Mouse (Mus musculus) liver, adult 2 months (tissue): ENCODE data around the gene Ranbp9. TPM values are rescaled to one million over a fixed set of nuclear protein-coding genes. Genes with fewer than 3 reads are reported as not detected.

Experiments used
- DNase-seq: peaks from one replicate; pipeline ENCODE4 v3.0.0-alpha.2; 2011; ENCODE audit warnings: low read depth, low spot score; ENCODE audit errors: extremely low read depth
- H3K27ac ChIP-seq: fragments of 200-500 bp; replicated peaks from 2 replicates; pipeline ENCODE4 v1.5.1; 2012; ENCODE audit warnings: low read depth, mild to moderate bottlenecking, control low read depth, inconsistent platforms, low read length; ENCODE audit not compliant: insufficient read depth
- H3K27me3 ChIP-seq: fragments of 200-500 bp; 2 replicates; pipeline ENCODE4 v1.6.1; 2012; ENCODE audit warnings: mild to moderate bottlenecking, moderate library complexity, low read length, inconsistent platforms; ENCODE audit not compliant: control insufficient read depth, insufficient read depth
- H3K36me3 ChIP-seq: fragments of 200-500 bp; 2 replicates; pipeline ENCODE4 v1.6.1; 2012; ENCODE audit warnings: low read length, inconsistent platforms; ENCODE audit not compliant: control insufficient read depth, insufficient read depth
- H3K4me1 ChIP-seq: fragments of 200-500 bp; 2 replicates; pipeline ENCODE4 v1.6.1; 2011; ENCODE audit warnings: low read length; ENCODE audit not compliant: control insufficient read depth, insufficient read depth
- H3K4me3 ChIP-seq: fragments of 200-500 bp; 2 replicates; pipeline ENCODE4 v1.5.1; 2011; ENCODE audit warnings: low read depth, mild to moderate bottlenecking, control low read depth, low read length, moderate library complexity; ENCODE audit not compliant: insufficient read depth
- H3K79me2 ChIP-seq: fragments of 200-500 bp; 2 replicates; pipeline ENCODE4 v1.6.1; 2012; ENCODE audit warnings: inconsistent platforms, mild to moderate bottlenecking, low read length, moderate library complexity; ENCODE audit not compliant: control insufficient read depth, insufficient read depth
- H3K9ac ChIP-seq: fragments of 200-500 bp; 2 replicates; pipeline ENCODE4 v1.6.1; 2012; ENCODE audit warnings: low read depth, mild to moderate bottlenecking, control low read depth, inconsistent platforms, low read length
- CTCF ChIP-seq: fragments of 200-500 bp; IDR thresholded peaks from 2 replicates; pipeline ENCODE4 v1.5.1; 2011; ENCODE audit warnings: low read depth, low read length, control low read depth
- POLR2A ChIP-seq: fragments of 200-500 bp; IDR thresholded peaks from 2 replicates; pipeline ENCODE4 v1.6.1; 2011; ENCODE audit warnings: low read length, control low read depth; ENCODE audit not compliant: insufficient read depth; ENCODE audit errors: extremely low read depth
- WGBS: fragments of 180-500 bp; shearing (Covaris S2); methylation state at CpG from one replicate; pipeline ENCODE4 v1.1.7; 2018; 5-methylcytosine and 5-hydroxymethylcytosine counted together
- polyA plus RNA-seq: library from polyadenylated mRNA; depleted of rRNA; stranded (reverse); fragments of >200 nt; gene quantifications from 2 replicates; pipeline ENCODE4 v1.2.3, GENCODE M21; 2012
- total RNA-seq: library from RNA; depleted of rRNA; stranded (reverse); fragments of >200 nt; gene quantifications from 2 replicates; pipeline ENCODE4 v1.2.3, GENCODE M21; 2014

Gene Ranbp9
- total and polyA plus RNA-seq, 2 experiments = 17.8 to 27.8 TPM

DNA sequence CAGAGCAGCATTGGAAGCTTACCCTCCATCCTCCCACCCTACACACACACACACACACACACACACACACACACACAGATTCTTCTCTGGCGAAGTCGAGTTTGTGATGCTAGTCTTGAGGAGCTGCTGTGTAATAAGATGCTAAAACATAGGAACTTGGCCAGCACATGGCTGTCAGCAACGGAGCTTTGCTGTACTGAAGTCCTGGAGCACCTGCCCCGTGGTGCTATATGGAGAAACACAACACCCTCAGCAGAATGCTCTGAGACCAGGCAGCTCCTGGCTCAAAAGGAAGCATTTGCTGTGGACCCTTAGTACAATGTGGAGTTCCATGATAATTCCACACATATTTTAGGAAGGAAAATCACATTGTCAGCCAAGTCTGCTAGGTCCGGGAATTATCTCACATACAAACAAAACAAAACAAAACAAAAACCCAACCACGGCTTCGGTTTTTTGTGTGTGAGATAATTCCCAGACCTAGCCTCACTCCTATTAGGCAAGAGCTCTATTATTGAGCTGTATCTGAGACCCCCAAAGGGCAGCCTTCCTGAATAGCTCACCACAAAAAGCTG is 42.9 kb upstream of the Ranbp9 start:
- H3K4me3 ChIP-seq = no peak overlapping the region
- peak overlapping the region; percentile 33; the same call in 1 of the 2 replicates for H3K9ac ChIP-seq
- H3K36me3 ChIP-seq = no peaks in the 10 kb centered on the region
- H3K27me3 ChIP-seq = no peaks in the 10 kb centered on the region
- H3K27ac ChIP-seq = peak overlapping the region; percentile 50
- H3K79me2 ChIP-seq = no peaks in the 10 kb centered on the region
- no peak for DNase-seq
- H3K4me1 ChIP-seq = peaks cover 16% of the 10 kb centered on the region
- 43% methylated on average over 7 of the region's 7 CpGs for WGBS
- TF ChIP-seq CTCF = no peak
- TF ChIP-seq POLR2A = no peak

DNA sequence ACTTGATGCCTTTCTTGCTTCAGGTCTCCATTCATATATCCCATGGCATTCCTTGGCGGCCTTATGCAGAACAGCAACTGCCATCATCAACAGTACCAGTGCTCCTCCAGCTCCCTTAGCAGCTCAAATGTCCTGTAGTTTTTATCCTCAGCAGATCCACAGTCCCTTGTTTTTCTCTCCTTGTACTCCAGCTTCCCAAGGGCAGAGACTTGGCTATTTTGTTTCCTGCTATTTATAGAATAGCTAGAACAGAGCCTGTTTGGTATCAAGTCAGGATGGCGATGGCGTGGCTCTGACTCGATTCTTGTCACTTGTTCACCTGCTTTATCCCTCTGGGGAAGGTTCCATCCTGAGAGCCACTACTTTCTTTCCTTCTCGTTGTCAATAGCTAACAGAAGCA is 40.9 kb upstream of the Ranbp9 start:
- H3K36me3 ChIP-seq = no peaks in the 10 kb centered on the region
- WGBS = 88% methylated on average over 5 of the region's 5 CpGs
- H3K4me3 ChIP-seq = no peak overlapping the region
- H3K27ac ChIP-seq = no peak overlapping the region
- H3K4me1 ChIP-seq = peaks cover 16% of the 10 kb centered on the region
- H3K27me3 ChIP-seq = no peaks in the 10 kb centered on the region
- no peak for TF ChIP-seq POLR2A
- no peak for TF ChIP-seq CTCF
- no peak for DNase-seq
- H3K79me2 ChIP-seq = no peaks in the 10 kb centered on the region
- no peak overlapping the region for H3K9ac ChIP-seq

DNA sequence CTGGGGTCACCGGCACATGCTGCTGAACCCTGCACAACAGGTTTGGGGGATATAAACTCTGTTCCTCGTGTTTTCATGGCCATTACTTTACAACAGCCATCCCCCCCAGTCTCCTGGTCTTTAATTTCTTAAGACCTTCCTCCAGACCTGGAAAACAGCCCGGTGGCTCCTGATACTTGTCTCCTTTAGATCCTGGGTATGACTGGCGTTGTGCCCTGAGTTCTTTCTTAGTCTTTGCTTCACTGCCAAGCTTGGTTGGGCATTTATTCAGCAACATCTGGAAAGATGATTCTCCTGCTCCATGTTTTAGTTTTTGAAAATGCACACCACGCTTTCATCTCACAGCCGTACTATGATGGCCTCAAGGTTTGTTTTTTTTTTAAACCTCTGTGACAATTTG is 38.2 kb upstream of the Ranbp9 start:
- Histone ChIP-seq H3K27me3 (no peaks in the 10 kb centered on the region), H3K4me3 (no peak overlapping the region), H3K79me2 (no peaks in the 10 kb centered on the region), H3K9ac (no peak overlapping the region), H3K27ac (no peak overlapping the region), H3K36me3 (no peaks in the 10 kb centered on the region), H3K4me1 (peaks cover under 1% of the 10 kb centered on the region; the same call in 1 of the 2 replicates)
- no peak for DNase-seq
- WGBS = 85% methylated on average over 6 of the region's 6 CpGs
- TF ChIP-seq CTCF (no peak), POLR2A (no peak)

DNA sequence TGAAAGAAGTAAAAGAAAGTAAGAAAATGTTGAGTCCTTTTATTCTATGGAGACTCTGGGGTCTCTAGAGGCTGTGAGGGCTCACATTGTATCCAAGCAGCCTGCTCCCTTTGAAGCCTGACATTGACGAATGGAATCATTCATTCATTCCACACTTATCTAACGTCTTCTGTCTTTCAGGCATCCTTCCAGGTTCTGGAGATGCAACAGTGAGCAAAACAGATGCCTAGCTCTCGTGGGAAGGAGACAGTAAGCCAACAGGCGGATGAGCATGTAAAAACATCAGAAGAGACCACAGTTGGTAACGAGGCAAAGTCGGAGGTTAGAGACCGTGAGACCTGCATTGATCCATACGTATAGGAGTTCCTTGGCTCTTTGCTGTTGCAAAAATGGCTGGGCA is 36.3 kb upstream of the Ranbp9 start:
- Histone ChIP-seq H3K27me3 (no peaks in the 10 kb centered on the region), H3K27ac (no peak overlapping the region), H3K36me3 (no peaks in the 10 kb centered on the region), H3K4me1 (peaks cover 2% of the 10 kb centered on the region; the same call in 1 of the 2 replicates), H3K9ac (no peak overlapping the region), H3K4me3 (no peak overlapping the region), H3K79me2 (no peaks in the 10 kb centered on the region)
- WGBS = 76% methylated on average over 8 of the region's 8 CpGs
- no peak for DNase-seq
- no peak for TF ChIP-seq CTCF
- TF ChIP-seq POLR2A = no peak

DNA sequence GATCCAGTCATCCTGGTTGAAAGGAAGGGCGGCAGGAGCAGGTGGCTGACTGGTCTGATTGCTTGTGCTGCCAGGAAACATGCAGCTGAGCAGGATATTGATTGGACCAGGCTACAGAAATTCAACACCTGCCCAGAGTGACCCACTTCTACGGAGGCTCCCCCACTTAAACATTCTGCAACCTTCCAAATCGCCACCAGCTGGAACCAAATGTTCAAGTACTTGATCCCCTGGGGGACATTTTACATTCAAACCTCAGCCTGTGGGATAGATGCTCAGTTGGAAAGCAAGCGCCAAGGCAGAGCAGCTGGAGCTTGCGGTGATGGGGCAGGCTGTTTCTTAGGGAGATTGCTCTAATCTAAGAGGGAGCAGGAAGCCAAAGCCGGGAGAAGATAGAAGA is 35.8 kb upstream of the Ranbp9 start:
- H3K36me3 ChIP-seq = no peaks in the 10 kb centered on the region
- no peaks in the 10 kb centered on the region for H3K79me2 ChIP-seq
- DNase-seq = no peak
- H3K27me3 ChIP-seq = no peaks in the 10 kb centered on the region
- H3K4me3 ChIP-seq = no peak overlapping the region
- H3K9ac ChIP-seq = no peak overlapping the region
- TF ChIP-seq POLR2A = no peak
- no peak for TF ChIP-seq CTCF
- peaks cover 2% of the 10 kb centered on the region; the same call in 1 of the 2 replicates for H3K4me1 ChIP-seq
- WGBS = 72% methylated on average over 6 of the region's 6 CpGs
- H3K27ac ChIP-seq = no peak overlapping the region

DNA sequence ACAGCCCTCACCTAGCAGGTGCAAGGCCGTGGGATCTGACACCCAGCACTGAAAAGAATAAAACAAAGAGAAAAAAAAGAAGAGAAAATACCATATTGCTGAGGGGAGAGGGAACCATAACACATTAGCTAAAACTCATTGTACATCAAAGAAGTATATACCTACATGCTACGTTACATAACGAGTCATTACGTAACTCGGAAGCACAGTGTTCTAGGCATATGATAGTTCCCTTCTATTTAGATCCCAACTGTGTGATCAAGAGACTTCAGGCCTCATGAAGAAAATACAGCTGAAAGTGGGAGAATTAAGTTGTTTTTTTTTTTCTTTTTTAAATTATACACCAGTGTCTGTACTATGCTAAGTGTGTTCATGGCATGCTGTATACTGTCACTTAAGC is 35.0 kb upstream of the Ranbp9 start:
- H3K27ac ChIP-seq = no peak overlapping the region
- TF ChIP-seq POLR2A (no peak), CTCF (no peak)
- no peak overlapping the region for H3K9ac ChIP-seq
- H3K79me2 ChIP-seq = no peaks in the 10 kb centered on the region
- WGBS = 95% methylated on average over 5 of the region's 5 CpGs
- no peak overlapping the region for H3K4me3 ChIP-seq
- no peaks in the 10 kb centered on the region for H3K36me3 ChIP-seq
- H3K4me1 ChIP-seq = peaks cover 2% of the 10 kb centered on the region; the same call in 1 of the 2 replicates
- H3K27me3 ChIP-seq = no peaks in the 10 kb centered on the region
- no peak for DNase-seq
